Mouse (Mus musculus) heart, adult 2 months (tissue): ENCODE data around the gene Ldhd.

Source experiments
- CTCF ChIP-seq: fragments of 200-600 bp; IDR thresholded peaks from 2 replicates; pipeline ENCODE4 v1.8.1; 2022; ENCODE audit warnings: antibody characterized with exemption, mild to moderate bottlenecking, moderate library complexity
- POLR2A ChIP-seq: fragments of 200-500 bp; IDR thresholded peaks from 2 replicates; pipeline ENCODE4 v1.6.1; 2011; ENCODE audit warnings: mild to moderate bottlenecking, low read depth, low read length, control low read depth; ENCODE audit not compliant: insufficient read depth

GRCm38 (mm10) chr8:111594044-111594840 is 35.9 kb downstream of the Ldhd start:
- TF ChIP-seq CTCF, result no peak
- no peak for TF ChIP-seq POLR2A
